Mouse (Mus musculus) heart, postnatal 10 days (tissue): ENCODE measurements around the gene Olfr457. TPM values are rescaled to one million over a fixed set of nuclear protein-coding genes. Genes with fewer than 3 reads are reported as not detected.
"Not testable (repeated sequence)": the region's sequence is repeated elsewhere in the genome, so short reads cannot be mapped to it uniquely, and the experiment has no call there.

Source experiments
- DNase-seq, 2 experiments: peaks; one replicate each; pipeline ENCODE4 v3.0.0; 2021
- intact Hi-C: fragments of 180-260 bp; cut with DNase I; formaldehyde crosslinking; loops from one replicate; pipeline ENCODE4 v1.15.1; 2025
- total RNA-seq, 2 experiments: library from RNA; stranded (reverse); gene quantifications; 2 replicates each; pipeline ENCODE4 v1.2.3; 2021

Olfr457 gene
- total RNA-seq = not detected

GRCm38 (mm10) chr6:42476235-42476634 lies at the start of gene Olfr457:
TSS of gene Olfr457 (minus strand) at chr6:42476335.
- intact Hi-C loops = no loop called here
- no peak for DNase-seq

GRCm38 (mm10) chr6:42513461-42513860 lies 37.3 kb upstream of the Olfr457 start:
- intact Hi-C loops = no loop called here
- no peak for DNase-seq

DNA sequence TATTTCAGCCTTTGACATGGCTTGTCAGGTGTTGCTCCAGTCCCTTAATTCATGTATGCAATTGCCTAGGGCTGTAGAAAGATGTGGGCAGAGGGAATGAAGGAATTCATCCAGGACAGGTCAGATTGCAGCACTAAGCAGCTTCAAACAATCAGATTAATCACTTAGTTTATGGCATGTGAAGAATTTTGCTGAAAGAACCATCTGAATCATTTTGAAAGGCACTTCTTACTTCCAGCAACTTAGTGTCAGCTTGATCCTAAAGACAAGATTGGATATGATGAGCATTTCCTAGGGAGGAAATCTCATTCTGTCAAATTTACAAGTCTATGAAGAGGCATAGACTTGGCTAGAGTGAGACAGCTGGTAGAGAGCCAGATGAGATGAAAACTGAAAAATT lies 33.2 kb upstream of the Olfr457 start:
- intact Hi-C loops = no loop called here
- no peak for DNase-seq

DNA sequence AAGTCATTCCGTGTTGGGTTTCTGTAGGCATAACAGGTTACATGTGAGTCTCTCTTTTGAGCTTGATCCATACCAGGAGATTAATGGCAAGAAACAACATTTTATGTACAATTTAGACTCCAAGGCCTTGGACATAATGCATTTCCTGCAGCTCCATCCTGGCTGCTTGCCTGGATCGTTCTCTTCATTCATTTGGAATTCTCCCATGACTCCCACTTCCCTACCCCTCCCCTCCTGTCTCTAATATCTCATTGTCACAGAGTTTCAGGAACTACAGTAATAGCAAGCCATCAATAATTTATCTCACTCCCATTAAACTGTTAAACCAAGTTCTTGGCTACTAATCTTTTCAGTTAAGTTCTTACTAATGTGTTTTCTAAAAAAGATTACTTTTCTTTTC lies 27.3 kb upstream of the Olfr457 start:
- intact Hi-C loops = no loop called here
- DNase-seq = peak; percentile 31 to 34

DNA sequence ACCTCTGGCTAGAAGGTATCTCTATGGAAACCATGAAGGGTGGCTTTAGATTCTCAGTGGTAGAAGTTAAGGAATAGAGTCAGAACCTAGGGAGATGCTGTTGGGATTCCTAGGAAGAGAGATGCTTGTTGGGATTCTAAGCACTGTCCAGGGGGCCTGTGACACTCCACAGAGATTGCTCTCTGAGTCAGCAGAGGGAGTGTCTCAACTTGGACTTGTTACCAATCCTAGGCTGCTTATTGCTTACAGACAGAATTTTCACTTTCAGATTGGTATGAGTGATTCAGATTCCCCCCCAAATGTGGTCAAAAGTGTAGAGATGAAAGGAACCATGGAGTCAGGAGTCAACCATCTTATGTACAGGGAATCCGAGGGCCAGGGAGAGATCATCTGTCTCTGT lies 13.6 kb upstream of the Olfr457 start:
- intact Hi-C loops = no loop called here
- no peak for DNase-seq

DNA sequence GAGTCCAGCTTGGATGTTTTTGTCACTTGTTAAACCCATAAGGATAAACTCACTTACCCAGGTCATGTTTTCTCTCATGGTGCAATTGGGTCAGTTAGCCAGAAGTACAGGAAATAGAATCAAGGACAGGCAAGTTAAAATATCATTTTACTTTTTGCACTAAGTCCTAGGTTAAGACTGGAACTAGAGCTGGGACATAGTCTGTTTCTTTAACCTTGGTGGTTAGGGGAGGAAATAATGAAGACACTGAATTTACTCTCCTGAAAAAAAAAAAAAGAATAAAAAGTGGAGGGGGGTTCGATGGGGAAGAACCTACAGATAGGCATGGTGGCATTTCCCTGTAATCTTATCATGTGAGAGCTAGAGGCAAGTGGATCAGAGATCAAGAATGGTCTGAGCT lies 11.0 kb upstream of the Olfr457 start, which contains the start of gene Olfr456:
TSS of gene Olfr456 (minus strand) at position 101 of the 400 bp plus-strand sequence.
- no peak for DNase-seq
- intact Hi-C loops = no loop called here

- intact Hi-C loops = no loop called here
- no peak for DNase-seq
Measured at GRCm38 (mm10) chr6:42484633-42485032, 8.5 kb upstream of the Olfr457 start.

DNA sequence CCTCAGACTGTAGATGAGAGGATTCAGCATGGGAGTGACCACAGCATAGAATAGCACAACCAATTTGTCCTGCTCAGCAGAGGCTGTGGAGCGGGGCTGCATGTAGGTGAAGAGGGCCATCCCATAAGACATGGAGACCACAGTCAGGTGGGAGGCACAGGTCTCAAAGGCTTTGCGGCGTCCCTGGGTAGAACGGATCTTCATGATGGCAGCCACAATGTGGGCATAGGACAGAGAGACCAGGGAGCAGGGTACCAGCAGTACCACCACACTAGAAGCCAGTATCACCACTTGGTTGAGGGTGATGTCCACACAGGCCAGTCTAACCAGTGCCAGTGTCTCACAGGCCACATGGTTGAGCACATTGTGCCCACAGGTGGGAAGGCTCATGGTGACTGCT lies 4.8 kb downstream of the Olfr457 start:
- intact Hi-C loops, DNase-seq: not testable (repeated sequence)

- no peak for DNase-seq
- intact Hi-C loops = no loop called here
Measured at GRCm38 (mm10) chr6:42470542-42470941, 5.6 kb downstream of the Olfr457 start.

GRCm38 (mm10) chr6:42465096-42465495 lies 11.0 kb downstream of the Olfr457 start, which contains the start of gene Olfr458:
TSS of gene Olfr458 (minus strand) at chr6:42465196.
- no peak for DNase-seq
- intact Hi-C loops = no loop called here

GRCm38 (mm10) chr6:42447381-42447780 lies 28.8 kb downstream of the Olfr457 start:
- intact Hi-C loops = no loop called here

GRCm38 (mm10) chr6:42444491-42444890 lies 31.6 kb downstream of the Olfr457 start:
- intact Hi-C loops = no loop called here
- DNase-seq = no peak

More at GRCm38 (mm10) chr6:42447381-42447780, 28.8 kb downstream of the Olfr457 start:
- DNase-seq = no peak

GRCm38 (mm10) chr6:42441395-42441794 lies 34.7 kb downstream of the Olfr457 start:
- intact Hi-C loops = no loop called here
- no peak for DNase-seq

GRCm38 (mm10) chr6:42435490-42435889 lies 40.6 kb downstream of the Olfr457 start:
- intact Hi-C loops = no loop called here
- no peak for DNase-seq

DNA sequence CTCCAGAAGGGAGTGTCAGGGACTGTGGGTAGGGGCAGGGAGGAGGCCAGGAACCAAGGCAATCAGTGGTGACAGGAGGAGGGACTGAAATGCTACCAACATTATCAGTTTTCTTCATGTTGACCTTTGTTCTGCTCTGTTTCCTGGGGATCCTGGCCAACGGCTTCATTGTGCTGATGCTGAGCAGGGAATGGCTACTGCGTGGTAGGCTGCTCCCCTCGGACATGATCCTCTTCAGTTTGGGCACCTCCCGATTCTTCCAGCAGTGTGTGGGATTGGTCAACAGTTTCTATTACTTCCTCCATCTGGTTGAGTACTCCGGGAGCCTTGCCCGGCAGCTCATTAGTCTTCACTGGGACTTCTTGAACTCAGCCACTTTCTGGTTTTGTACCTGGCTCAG lies 41.7 kb downstream of the Olfr457 start, which contains the start of gene Tas2r126:
TSS of gene Tas2r126 (plus strand) at position 90 of the 400 bp plus-strand sequence.
- intact Hi-C loops = no loop called here
- DNase-seq = peak; percentile 9 to 12

GRCm38 (mm10) chr6:42433554-42433953 lies 42.6 kb downstream of the Olfr457 start:
- intact Hi-C loops = no loop called here
- DNase-seq = peak; percentile 30

- intact Hi-C loops = no loop called here
- no peak for DNase-seq
Measured at GRCm38 (mm10) chr6:42426337-42426736, 49.8 kb downstream of the Olfr457 start.

DNA sequence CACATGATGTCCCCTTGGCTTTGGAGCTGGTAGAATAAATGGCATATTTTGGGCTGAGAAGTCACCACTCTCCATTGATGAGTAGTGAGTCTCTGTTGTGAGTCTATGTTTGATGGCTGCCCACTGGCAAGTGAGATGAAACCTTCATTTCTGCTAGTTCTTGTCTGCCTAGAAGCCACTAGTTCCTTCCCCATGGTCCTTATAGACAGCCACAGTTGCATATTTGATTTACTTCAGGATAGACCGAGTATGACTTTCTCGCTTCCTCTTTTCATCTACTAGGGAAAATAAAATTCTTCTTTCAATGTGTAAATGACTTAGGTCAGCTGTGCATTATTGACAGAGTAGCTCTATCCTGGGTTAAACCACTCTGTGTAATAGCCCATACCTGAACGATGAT lies 51.7 kb downstream of the Olfr457 start:
- intact Hi-C loops = no loop called here
- no peak for DNase-seq

- DNase-seq = no peak
- intact Hi-C loops = no loop called here
Measured at GRCm38 (mm10) chr6:42421439-42421838, 54.7 kb downstream of the Olfr457 start.

- intact Hi-C loops = no loop called here
- no peak for DNase-seq
Measured at GRCm38 (mm10) chr6:42419443-42419842, 56.7 kb downstream of the Olfr457 start.
